Mouse (Mus musculus) megakaryocyte progenitor cell, adult 5-6 weeks (primary cell): ENCODE measurements at regions not wholly inside any gene's neighbourhood (a gene's known extent, or its start where the extent isn't known, plus 50 kb on each side); places are given as distances from the start of the nearest gene placed in this dataset.

Experiments used
- ATAC-seq: replicated peaks from 2 replicates; pipeline ENCODE4 v1.8.0; 2016; ENCODE audit warnings: mild to moderate bottlenecking, moderate TSS enrichment, inconsistent platforms; ENCODE audit not compliant: poor library complexity

GRCm38 (mm10) chr1:105206216-105206615 lies 150.3 kb downstream of the Rnf152 start:
- ATAC-seq = no peak

- 0 out of 2 replicates have a peak, but pooled peaks have one; percentile 37 for ATAC-seq
Measured at GRCm38 (mm10) chr1:105199305-105199704, 157.2 kb downstream of the Rnf152 start.

DNA sequence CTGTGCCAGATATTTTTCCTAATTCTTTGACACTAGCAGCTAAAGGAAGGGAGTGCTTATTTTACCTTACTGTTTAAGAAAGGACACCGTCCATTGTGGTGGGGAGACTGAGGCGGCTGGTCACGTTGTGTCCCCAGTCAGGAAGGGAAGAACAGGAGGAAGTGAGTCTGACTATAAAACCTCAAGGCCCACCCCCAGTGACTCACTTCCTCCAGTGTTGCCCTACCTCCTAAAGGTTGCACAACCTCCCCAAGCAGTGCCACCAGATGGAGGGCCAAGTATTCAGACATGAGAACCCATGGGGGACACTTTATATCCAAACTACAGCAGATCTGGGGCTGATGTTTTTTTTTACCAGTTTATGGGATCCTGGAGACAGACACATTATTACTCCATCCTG lies 165.4 kb downstream of the Rnf152 start:
- peak; percentile 91 for ATAC-seq

DNA sequence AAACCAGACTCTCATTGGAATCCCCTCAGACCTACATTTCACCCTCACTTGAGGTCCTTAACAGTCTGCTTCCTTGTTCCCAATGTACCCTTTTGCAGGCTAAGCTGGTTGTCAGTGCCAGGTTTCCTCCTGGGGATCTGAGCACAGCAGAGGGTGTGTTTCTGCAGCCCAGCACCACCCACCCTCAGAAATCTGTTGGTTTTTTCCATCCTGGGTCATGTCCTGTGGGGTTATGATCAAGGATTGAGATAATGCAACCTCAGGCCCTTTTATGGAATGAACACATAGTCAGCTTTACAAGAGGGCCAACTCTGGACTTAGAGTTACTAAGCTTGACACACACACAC lies 167.6 kb downstream of the Rnf152 start:
- ATAC-seq = peak; percentile 13; the same call in 1 of the 2 replicates

DNA sequence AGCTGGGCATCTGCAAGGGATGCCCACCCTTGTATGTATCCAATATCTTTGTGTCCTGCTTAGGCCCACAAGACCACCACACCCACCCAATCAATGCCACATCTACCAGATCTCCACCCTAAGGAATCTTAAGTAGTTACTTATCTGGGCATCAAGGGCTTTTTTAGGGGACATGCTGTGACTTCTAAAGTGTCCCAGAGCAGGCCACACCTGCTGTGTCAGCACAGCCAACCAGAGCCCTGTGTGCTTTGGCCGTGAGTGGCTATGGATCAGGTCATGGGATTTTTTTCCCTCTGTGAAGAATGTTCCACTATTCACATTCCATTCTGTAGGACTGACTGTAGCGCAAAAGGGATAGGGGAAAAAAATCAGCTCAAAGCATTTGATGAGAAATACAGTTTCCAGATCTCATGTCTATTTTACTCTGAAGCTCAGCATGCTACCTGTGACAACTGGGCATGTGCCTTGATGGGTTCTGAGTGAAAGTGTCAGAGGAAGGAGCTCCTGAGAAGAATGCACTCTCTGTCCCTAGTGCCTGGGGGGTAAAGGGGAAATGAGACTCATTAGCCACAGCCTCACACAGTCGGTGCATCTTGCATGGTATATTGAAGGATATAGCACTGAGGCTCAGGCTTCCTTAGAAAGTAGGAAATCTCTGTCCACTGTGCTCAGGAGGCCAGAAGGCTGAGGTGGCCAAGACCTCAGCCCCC lies 168.1 kb downstream of the Rnf152 start:
- peak; percentile 81 for ATAC-seq

GRCm38 (mm10) chr1:105184470-105184869 lies 172.0 kb downstream of the Rnf152 start:
- ATAC-seq = no peak

DNA sequence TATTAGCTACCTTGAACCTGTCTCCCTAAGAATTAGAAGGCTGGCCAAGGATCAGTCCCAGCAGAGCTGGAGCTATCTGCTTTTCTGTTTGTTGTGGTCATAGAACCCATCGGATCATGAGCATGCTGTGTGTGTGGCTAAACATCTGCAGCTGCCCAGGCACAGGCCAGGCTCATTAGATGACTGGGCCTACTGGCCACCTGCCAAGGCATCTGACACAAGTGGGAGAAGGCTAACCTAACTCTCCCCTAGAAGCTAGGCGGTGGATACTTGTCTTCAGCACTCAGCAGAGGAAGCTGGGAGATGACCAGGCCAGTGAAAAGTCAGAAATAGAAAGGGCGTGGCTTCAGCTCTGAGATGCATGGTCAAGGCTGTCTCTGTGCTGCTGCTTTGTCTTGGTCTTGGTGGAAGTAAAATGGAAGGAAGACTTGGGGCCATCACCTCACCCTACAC lies 177.1 kb downstream of the Rnf152 start:
- 0 out of 2 replicates have a peak, but pooled peaks have one; percentile 9 for ATAC-seq

GRCm38 (mm10) chr1:105178773-105179172 lies 177.7 kb downstream of the Rnf152 start:
- no peak for ATAC-seq

- ATAC-seq = no peak
Measured at GRCm38 (mm10) chr1:105177938-105178337, 178.6 kb downstream of the Rnf152 start.

GRCm38 (mm10) chr1:105177015-105177762 lies 179.3 kb downstream of the Rnf152 start:
- no peak for ATAC-seq

DNA sequence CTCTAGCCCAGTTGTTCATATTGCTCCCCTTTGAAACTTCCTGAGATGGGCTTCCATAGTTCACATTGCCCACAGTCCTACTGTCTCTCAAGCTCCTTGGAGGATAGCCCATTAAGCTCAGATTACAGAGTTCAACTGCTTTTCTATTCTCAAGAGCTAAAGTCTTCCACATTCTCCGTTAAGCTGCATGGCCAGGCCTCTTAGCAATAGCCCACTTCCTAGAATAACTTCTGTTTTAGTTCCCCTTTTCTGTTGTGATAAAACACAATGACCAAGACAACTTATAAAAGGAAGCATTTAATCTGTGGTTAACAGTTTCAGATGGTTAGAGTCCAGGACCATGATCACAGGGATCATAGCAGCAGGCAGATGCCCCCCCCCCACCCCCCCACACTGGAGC lies 185.5 kb downstream of the Rnf152 start:
- peak; percentile 80 for ATAC-seq

GRCm38 (mm10) chr1:105170114-105170506 lies 186.4 kb downstream of the Rnf152 start:
- peak; percentile 85 for ATAC-seq

GRCm38 (mm10) chr1:105169455-105170113 lies 186.9 kb downstream of the Rnf152 start:
- ATAC-seq = peak; percentile 54

DNA sequence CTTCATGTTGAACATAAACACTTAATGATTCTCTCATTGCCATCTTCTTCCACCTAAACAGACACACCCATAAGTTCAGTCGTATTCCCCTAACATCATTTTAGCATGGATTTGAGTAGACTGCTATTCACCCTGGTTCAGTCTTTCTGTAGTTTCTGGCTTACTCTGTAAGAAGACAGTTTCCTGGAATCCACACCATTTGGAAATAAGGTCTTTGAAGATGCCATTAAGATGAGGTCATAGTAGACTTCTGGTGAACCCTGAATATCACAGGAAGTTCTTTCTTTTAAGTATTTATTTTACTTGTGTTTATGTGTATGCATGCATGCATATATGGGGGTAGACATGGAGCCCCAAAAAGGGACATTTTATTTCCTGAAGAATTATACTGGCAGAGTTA lies 187.7 kb downstream of the Rnf152 start:
- ATAC-seq = no peak

DNA sequence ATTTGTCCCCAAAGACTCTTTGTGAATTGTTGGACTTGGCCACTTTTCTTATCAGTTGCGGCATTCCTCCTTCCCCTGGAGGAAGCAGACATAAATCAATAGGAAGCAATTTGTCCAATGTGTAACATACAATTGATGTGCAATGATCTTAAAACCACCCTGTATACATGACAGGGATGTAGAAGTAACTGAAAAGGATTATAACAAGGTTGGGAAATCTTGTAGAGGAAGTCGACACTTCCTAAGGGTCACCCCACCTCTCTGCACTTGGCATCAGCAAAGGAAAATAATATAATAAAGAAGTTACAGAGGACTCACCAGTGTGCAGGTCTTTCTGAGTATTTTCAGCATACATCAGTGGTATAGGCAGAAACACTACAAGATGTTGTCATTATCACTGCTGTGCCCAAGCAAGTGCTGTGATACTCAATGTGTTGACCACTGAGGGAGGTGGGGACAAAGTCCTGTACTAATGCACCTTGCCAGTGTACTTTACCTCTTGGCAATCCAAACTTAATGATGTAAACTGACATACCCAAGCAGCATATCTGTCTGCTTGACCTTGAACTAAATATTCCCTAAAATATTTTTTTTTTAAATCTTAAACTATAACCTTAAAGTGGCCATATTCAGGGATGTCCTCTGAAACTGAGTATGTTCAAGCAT lies 198.9 kb downstream of the Rnf152 start:
- ATAC-seq = peak; percentile 75

- no peak for ATAC-seq
Measured at GRCm38 (mm10) chr1:105152175-105152828, 204.2 kb downstream of the Rnf152 start.

GRCm38 (mm10) chr1:105151466-105151846 lies 205.1 kb downstream of the Rnf152 start:
- no peak for ATAC-seq

GRCm38 (mm10) chr1:105150624-105151465 lies 205.7 kb downstream of the Rnf152 start:
- no peak for ATAC-seq

DNA sequence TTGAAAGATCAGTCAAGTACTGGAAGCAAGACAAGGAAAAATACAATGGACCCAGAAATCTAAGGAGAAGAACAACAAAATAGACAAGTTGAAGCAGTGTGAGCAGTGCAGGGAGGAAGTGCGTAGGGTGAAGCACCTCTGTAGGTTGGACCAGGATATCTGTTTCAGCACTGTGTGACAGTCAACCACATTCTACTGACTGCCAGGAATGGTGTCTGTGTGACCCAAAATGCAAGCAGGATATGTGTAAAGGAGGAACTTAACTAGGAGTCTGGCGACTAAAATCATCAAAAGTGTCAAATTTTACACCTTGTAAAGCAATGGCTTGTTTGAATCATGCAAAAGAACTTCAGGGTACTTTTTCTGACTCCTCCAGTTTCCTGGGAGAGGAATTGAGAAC lies 207.7 kb downstream of the Rnf152 start:
- ATAC-seq = no peak

- ATAC-seq = no peak
Measured at GRCm38 (mm10) chr1:105148048-105148447, 208.5 kb downstream of the Rnf152 start.
